Mouse (Mus musculus) CD4-positive, CD25-positive, alpha-beta regulatory T cell, adult 2 months (primary cell): ENCODE measurements around the gene Smyd1.
"Not testable (repeated sequence)": the region's sequence is repeated elsewhere in the genome, so short reads cannot be mapped to it uniquely, and the experiment has no call there.

Experiments used
- DNase-seq: peaks from one replicate; pipeline ENCODE4 v3.0.0-alpha.2; 2012; ENCODE audit warnings: low read depth, low spot score

The Smyd1 gene

DNA sequence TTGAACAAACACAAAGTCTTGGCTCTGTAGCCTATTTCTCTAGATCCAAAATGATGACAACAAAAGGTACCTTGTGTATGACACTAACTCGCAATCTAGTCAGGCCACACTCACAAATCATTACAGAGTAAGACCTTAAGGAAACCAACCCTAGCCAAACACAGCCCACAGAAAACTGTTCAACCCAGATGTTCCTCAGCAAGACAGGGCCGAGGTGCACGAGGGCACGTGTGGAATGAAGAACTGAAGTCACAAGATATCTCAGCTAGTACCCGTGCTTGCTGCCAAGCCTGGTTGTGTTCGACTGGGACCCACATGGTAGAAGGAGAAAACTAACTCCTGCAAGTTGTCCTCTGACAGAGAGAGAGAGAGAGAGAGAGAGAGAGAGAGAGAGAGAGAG is 7.8 kb upstream of the Smyd1 start:
- DNase-seq, result no peak

DNA sequence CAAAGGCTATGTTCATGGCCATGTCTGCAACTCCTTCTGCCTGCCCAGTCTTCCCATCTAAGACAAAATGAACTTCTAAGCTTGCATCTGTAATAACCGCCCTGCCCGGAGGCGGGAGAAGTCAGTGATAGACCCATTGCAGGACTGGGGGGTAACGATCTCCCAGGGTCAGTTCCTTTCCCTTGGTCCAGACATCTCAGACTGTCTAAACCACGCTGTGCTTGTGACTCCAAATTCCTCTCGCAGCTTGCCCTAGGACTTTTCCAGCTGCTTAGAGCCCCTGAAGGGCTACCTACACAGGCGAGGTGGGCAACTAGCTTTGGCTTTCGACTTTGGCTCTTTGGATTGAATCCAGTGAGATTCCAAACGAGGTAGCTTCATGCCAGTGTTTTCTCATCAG is 2.8 kb upstream of the Smyd1 start:
- no peak for DNase-seq

DNA sequence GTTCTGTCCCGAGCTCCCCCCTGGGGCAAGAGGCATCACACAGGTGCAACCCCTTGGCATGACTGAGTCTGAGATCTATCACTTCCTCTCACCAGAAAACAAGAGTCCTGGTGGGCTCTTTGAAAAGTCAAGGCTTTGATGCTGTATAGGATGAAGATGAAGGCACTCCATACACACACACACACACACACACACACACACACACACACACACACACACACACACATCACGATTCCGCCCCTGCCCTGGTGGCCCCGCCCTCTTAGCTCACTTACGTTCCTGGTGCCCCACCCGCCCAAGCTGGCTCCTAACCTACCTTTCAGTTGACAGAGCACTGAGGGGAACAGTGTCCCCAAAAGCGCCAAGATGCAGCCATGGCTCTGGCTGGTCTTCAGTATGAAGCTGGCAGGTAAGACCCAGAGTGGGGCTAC is 473 bp upstream of the Smyd1 start, which contains the start of gene Cd8b1:
Gene Cd8b1, plus strand, starts transcription at position 298 of the 431 bp plus-strand sequence.
- peak; percentile 78 for DNase-seq

DNA sequence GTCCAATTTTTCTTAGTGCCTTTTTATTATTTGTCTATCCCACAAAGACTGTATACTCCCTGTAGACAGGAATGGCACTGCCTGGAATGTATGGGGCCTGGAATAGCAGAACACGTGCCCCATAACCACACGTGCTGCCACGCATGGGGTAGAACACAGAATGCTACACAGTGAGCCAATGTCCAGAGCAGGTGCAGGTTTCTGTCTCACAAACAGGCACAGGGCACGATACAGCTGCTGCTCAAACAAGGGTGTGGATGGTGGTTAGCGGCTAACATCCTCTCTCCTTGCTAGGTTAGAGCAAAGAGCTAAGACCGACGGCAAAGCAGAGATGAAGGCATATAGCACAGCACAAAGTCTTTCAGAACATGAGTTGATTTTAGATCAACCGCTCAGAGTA is 14.5 kb downstream of the Smyd1 start:
- peak; percentile 18 for DNase-seq

DNA sequence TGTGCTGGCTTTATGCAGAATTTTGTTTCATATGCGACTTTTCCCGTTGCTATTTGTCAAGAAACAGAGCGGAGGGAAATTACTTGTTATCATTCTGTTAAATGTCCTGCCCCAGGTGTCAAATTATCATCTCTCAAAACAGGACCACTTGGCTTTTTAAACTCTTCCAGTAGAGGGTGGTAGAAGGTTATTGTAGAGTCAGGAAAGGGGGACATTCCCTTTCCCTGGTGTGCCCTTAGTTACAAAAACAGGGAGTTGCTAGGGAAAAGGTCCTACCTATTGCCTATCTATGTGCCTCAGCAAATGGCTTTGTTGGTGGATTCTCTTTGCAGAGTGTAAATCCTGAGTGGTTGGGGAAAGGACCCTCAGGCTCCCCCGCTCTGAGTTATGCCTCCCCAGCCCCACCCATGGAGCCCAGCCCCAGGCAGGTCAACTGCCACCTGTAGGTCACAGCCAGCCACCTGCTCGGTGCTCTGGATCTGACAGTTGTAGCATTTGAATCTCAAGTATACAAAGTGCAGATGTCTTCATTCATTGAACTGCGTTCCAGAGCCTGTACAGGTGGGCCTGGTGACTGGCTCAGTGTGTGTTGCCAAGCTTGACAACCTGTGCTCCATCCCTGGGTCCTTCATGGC is 19.8 kb downstream of the Smyd1 start:
- DNase-seq, result no peak

DNA sequence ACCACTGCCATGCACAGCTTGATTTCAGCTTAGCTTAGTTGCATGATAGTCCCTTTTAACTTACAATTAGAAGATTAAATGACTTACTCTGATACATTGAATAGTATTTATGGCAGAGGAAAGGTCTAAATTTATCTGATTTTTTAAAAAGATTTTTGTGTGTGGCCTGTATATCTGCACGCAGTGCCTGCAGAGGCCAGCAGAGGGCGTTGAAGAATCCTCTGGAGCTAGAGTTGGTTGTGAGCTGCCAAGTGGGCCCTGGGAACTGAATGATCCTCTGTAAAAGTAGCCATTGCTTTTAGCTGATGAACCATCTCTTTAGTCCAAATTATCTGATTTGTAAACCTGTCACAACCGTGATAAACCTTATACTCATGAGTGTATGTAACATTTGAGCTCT is 23.3 kb downstream of the Smyd1 start:
- DNase-seq, result peak; percentile 75

DNA sequence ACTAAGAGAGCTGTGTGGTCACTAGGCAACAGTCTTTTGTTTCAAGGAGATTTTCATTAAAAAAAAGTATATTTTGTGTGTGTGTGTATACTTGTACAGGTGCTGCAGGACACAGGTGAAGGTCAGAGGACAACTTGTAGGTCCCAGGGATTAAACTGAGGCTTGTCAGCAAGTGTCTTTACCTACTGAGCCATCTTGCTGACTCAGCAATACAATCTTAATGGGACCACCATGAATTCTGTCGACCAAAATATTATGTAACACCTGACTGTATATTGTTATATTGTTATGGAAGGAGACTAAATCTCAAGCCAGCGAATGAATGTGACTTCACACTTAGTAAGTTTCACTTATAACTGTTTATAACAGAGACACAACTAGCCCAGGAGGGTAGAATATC is 24.0 kb downstream of the Smyd1 start:
- no peak for DNase-seq

DNA sequence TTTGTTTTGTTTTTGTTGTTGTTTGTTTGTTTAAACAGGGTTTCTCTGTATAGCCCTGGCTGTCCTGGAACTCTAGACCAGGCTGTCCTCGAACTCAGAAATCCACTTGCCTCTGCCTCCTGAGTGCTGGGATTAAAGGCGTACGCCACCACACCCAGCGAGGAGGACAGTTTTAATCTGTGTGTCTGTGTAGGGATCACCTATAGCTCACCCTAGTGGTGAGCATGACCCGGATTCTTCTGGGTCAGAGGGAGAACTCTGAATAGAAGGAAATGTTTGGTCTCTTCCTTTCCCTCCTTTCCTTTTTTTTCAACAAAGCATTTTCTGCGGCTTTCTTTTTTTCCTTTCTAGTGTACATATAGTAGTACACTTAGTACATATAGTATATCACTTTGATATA is 26.7 kb downstream of the Smyd1 start:
- peak; percentile 21 for DNase-seq

DNA sequence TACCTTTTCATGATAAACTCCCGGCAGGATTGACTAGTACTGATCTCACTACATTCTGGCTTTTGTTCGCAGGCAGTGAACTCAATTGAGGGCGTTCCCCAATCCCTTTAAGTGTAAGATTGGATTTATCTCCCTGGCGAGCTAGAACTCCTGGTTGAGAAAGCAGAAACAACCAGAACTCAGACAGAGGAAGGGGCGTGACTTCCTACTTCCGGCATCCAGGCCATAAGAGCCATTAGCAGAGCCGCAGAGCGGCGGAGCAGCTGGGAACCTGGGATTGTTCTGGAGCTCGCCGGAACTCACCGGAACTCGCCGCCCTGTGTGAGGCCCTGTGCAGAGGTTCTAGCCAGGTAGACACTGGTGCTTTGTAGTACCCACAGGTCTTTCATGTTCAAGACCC is 28.5 kb downstream of the Smyd1 start:
- DNase-seq, result no peak

DNA sequence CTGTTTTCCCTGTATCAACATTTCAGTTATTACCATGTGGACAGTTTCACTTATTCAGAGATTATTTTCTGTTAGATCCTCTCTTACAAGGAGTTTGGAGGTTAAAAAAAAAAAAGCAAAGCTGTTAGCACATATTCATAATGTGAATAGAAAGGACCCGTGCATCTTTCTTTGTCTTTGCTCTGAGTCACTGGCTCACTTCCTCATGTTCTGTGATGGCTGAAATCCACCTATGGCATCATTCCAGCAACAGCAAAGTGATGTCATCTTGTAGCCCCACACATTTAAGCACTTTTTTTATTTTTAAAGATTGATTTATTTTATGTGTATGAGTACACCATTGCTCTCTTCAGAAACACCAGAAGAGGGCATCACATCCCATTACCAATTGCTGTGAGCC is 42.6 kb downstream of the Smyd1 start:
- no peak for DNase-seq

DNA sequence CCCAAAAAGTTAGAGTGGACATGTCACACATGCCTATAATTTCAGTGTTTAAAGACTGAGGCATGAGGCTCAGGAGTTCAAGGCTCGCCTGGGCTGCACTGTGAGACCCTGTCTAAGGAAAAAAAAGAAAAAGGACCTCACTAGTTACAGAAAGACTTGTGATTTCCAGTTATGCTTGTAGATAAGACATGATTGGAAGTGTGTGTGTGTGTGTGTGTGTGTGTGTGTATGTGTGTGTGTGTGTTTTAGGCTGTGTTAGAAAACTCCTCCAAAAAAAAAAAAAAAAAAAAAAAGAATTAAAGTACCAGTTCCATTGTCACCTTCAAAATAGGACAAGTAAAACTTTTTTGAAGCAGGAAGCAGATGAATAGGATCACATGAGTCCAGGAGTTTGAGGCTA is 47.4 kb downstream of the Smyd1 start:
- no peak for DNase-seq

DNA sequence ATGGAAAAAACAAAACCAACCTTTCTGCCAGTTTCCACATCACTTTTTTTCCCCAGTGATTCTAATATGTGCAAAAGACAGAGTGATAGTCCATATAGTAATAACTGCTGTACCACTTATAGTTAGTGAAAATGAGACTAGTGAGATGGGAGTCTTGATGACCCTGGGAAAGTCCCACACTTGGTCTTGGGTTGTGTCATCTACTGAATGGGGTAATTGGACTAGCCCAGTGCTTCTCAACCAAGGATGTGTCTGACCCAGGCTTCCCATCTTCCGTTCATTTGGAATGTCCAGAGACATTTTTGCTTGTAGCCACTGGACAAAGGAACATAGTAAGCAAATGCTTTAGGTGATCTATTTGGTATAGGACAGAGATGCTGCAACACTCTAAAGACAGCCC is 48.3 kb downstream of the Smyd1 start:
- peak; percentile 22 for DNase-seq

DNA sequence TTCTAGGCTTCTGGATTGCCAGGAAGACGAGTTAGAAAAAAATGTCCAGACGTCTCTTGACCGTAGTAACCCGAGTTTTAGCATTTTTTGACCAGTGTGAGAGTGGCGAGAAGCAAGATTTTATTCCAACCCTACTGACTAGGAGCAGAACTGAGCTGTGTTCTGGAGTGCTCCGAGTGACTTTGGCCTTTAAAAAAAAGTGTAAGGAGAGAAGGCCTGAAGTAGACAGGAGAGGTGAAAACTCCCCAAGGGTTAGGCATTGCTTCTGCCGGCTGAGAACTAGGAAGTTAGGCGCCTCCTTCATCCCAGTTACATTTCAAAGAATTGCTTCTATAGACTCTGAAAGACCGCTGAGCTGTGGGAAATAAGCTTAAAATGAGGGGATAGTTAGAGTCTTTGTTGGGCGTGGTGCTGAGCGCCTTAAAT is 49.7 kb downstream of the Smyd1 start:
- DNase-seq, result peak; percentile 26

DNA sequence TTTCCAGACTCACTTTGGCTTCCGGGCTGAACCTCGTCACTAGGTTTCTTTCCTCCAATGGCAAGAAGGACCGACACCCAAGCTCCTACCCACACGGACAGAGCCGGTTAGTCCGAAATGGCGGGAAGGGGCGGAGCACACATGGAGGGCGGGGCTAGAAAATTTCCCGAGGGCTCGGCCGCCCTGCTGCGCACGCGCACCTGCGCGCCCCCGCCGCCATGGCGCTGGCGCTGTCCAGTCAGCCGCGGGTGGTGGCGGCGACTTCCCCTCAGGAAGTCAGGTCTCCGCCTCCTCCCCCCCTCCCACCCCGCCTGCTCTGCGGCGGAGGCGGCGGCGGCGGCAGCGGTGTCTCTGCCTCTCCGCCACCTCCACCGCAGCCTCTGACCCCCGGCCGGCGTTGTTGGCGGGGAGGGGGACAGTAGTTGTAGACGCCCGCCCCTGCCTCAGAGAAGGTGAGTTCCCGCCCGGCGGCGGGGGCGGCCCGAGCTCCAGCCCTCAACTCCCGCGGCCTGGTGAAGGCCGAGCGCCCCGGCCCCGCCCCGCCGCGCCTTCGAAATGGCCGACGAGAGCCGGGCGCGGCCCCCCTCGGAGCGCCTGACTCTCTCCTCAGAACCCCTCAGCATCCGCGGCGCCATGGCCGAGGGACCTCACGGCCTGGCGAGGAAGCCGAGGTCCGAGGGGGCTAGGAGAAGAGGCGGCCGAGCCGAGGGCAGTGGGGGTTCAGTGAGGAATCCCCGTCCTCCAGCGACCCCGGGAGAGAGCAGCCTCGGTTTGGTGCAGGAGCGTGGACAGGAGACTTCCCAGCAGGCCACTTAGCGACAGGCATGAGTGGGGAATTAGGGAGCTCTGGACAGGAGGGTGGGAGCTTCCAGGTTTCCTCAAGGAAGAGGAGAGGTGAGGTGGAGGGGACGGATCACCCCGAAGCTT is 50.4 kb downstream of the Smyd1 start, which contains the start of gene Krcc1:
Gene Krcc1, plus strand, starts transcription at position 289 of the 927 bp plus-strand sequence.
- DNase-seq, result peak; percentile 98

DNA sequence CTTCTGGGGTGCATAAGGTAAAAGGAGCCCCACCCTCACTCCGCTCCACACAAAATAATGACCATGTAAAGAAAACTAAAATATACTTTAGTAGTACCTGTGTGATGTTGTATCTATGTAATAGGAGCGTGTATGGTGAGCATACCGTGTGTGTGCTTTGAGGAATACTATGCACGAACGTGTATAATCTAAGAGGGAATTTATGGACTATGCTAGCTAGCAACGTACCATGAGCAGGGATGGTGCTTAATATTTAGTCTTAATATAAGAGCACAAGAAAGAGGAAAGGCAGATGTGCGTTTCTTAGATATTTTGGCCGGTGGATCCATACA is 51.0 kb downstream of the Smyd1 start:
- no peak for DNase-seq

DNA sequence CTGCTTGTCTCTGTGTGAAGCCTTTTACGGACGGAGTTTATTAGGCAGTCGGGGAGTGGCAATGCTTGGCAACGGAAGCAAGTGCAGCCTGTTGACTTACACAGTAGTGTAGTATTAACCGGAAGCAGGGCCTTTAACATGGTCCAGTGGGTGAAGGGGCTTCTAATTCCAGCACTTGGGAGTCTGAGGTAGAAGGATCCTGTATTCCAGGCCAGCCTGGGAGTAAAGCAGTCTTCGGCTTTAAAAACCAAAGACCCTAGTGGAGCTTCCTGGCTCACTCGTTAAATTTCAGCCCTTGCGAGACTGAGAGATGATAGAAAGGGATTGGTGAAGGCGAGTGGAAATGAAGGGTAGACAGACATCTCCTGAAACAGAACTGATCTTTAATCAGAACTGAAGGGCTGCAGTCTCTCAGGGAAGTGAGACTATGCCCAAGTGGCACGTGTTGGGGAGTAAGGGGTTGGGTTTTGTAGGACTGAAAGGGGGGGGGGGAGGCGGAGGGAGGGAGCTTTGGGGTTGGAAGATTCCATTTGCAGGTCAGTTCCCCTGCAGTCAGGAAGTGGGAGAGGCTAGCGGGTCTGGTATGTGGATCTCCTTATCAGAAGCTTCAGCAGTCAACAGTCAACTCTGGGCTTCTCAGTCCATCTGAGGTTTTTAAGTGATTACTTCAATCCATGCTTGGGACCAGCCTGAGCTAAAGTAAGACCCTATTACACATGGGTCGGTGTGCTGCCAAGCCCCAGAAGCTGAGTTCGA is 51.6 kb downstream of the Smyd1 start:
- peak; percentile 50 for DNase-seq

DNA sequence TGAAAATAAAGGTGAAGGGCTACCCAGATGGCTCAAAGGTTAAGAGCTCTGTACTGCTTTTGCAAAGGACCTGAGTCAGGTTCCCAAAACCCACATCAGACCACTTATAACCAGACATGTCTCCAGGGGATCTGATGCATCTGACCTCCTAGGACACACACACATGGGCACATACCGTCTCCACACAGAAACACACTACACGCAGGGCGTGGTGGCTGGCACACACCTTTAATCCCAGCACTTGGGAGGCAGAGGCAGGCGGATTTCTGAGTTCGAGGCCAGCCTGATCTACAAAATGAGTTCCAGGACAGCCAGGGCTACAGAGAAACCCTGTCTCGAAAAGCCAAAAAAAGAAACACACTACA is 52.4 kb downstream of the Smyd1 start:
- DNase-seq, result not testable (repeated sequence)

DNA sequence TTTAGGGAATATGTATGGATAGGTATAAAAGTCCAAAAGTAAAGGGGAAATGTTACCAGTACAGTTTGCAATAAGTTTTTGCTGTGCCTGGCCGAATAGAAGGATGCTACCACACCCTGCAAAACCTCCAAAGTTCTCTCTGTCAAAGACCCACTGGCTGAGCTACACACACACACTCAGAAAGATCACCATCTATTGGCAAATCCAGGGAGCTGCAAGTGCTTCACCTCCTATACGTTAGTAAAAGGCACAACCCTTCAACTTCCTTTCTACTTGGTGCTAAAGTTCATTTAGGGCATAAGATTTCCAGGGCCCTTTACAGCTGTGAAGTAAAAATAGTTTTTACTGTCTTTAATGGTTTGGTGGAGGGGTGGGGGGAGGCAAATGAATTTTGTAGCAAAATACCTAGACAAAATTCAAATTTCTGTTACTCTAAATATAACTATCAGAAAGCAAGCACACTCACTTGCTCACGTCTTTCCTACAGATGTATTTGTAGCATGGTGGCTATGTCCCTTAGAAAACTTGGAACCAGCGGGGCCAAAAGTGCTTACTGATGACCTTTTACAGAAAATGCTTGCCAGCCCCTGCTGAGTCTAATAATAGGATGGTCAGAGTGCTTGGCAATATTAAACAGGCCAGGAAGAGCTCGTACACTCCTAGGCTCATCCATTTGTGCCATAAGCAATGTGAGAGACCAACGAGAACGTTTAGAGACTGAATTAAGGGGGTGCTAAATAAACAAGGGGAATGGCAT is 52.9 kb downstream of the Smyd1 start:
- peak; percentile 46 for DNase-seq

DNA sequence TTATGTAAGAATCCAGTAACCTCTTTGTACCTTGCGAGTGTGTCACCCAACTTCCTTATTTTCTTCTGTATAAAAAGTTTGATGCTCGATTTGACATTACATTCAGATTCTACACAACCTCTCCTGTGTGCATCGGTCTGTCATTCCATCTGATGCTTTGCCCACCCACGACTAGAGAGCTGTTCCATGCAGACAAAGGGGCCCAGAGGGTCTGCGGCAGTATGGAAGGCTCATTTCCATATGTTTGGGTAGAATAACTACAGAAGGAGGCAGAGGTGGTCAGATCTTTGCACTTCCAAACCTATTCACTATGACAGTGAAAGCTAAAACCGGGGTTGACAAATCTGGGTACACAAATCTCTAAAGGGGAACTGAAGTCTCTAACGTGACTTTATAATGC is 54.4 kb downstream of the Smyd1 start:
- DNase-seq, result not testable (repeated sequence)

DNA sequence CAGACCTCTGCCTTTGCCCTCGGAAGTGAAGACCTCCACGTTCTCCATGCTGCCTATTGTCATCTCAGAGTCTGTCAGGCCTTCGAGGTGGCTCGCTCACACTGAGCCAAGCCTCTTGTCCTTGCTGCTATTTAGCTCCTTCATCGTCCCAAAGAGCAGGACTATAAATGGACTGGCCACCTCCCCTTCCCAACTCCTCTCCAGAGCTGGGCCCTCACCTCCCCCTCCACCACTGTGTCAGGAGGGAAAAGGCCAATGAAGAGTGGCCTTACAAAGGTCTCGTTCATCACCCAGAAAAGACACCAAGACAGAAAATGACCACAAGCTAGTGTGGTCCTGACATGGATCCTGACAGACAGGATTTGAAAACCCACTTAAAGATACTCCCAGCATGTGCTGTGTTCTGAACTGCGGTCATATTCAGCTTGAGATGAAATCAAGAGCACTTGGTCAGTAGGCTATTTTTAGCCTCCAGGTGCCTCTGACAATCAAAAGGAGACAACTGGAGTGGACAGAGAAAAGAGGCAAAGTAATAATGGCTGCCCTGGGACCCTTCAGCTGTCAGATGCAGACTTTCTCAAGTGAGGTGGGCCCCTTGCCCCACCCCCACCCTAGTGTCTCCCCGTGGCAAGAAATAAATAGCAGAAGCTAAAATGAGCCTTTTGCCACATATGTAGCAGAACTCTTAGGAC is 59.7 kb downstream of the Smyd1 start:
- no peak for DNase-seq

DNA sequence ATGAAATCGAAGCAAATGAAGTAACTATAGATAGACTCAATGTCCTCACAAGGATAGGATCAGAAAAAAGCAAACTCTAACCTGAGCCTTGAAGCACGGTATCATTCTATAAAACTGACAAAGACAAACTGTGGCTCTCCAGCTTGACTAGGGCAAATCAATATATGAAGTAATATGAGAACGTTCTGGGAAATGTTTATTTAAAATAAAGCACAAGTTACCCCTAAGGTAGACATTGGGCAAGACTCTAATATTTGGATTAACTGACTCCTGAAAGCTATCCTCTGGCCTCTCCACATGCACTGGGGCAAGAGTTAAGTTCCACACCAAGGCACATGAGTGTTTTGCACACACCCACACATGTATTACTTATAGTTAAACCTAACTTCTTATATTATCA is 61.0 kb downstream of the Smyd1 start:
- no peak for DNase-seq
